Mouse (Mus musculus) cerebellum, adult 2 months (tissue): ENCODE measurements around the gene Pxdn. TPM values are rescaled to one million over a fixed set of nuclear protein-coding genes. Genes with fewer than 3 reads are reported as not detected.

ENCODE experiments used
- DNase-seq, 2 experiments: peaks; one replicate each; pipeline ENCODE4 v3.0.0; 2021
- H3K27ac ChIP-seq: fragments of 200-500 bp; 2 replicates; pipeline ENCODE4 v1.5.1; 2012; ENCODE audit warnings: low read length, control low read depth, inconsistent platforms; ENCODE audit not compliant: insufficient read depth
- H3K27me3 ChIP-seq: fragments of 200-500 bp; 2 replicates; pipeline ENCODE4 v1.6.1; 2012; ENCODE audit warnings: inconsistent platforms, mild to moderate bottlenecking, low read length, moderate library complexity; ENCODE audit not compliant: control insufficient read depth, insufficient read depth
- H3K4me1 ChIP-seq: fragments of 200-500 bp; 2 replicates; pipeline ENCODE4 v1.6.1; 2011; ENCODE audit warnings: low read length; ENCODE audit not compliant: control insufficient read depth, insufficient read depth
- H3K4me3 ChIP-seq: fragments of 200-500 bp; replicated peaks from 2 replicates; pipeline ENCODE3; 2011; ENCODE audit warnings: mild to moderate bottlenecking, low read depth, low read length, control low read depth; ENCODE audit not compliant: insufficient read depth
- CTCF ChIP-seq: fragments of 200-500 bp; IDR thresholded peaks from 2 replicates; pipeline ENCODE4 v1.5.1; 2011; ENCODE audit warnings: low read depth, mild to moderate bottlenecking, control low read depth, low read length, moderate library complexity, borderline replicate concordance; ENCODE audit not compliant: insufficient read depth
- POLR2A ChIP-seq: fragments of 200-500 bp; IDR thresholded peaks from 2 replicates; pipeline ENCODE4 v1.6.1; 2011; ENCODE audit warnings: low read length, control low read depth, borderline replicate concordance; ENCODE audit not compliant: insufficient read depth
- WGBS: fragments of 180-500 bp; shearing (Covaris S2); methylation state at CpG from one replicate; pipeline ENCODE4 v1.1.7; 2018; 5-methylcytosine and 5-hydroxymethylcytosine counted together
- polyA plus RNA-seq: library from polyadenylated mRNA; depleted of rRNA; stranded (reverse); fragments of >200 nt; gene quantifications from 2 replicates; pipeline ENCODE4 v1.2.3, GENCODE M21; 2012

The Pxdn gene
- polyA plus RNA-seq, 1 experiment = 12.1 TPM

DNA sequence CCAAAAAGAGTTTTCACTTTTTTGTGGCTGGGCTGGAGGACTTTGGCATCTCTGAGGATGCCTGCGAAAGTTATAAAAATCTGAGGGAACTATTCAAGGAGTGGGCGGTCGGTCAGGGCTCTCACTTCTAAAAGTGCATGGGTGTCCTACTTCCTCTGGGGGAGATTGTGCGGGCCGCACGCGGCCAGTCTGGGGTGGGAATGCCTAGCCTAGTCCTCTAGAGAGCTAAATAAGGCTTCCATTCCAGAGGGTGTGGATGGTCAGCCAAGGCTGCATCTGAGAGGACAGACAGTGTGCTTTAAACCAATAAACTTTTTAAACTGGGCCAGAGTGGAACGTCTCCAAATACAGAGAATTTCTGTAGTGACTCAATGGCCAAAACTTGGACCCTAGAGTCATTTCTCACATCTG lies 1.9 kb downstream of the Pxdn start:
- DNase-seq = no peak
- Histone ChIP-seq H3K4me1 (peaks cover 2% of the 10 kb centered on the region), H3K4me3 (no peak overlapping the region), H3K27ac (no peak overlapping the region), H3K27me3 (no peaks in the 10 kb centered on the region)
- 51% methylated on average over 8 of the region's 8 CpGs for WGBS
- TF ChIP-seq CTCF (no peak), POLR2A (no peak)

DNA sequence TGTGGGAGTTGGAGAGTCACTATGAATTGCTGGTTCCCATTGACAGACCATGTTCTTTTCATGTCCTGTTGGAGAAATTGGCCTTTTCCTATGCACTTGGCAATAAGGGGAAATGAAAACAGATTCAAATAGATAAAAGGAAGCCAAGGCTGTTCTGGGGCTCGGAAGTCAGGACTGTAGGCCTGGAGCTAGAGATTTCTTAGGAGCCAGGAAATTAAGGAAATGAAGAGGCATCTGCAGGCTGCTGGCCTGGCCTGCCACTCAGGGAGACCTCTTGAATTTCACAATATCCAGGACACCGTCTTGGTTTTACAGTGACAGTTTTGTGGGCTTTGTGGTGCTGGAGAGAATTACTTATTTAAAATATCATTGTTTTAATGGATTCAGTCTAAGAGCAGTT lies 5.0 kb downstream of the Pxdn start:
- H3K27me3 ChIP-seq = no peaks in the 10 kb centered on the region
- no peaks in the 10 kb centered on the region for H3K4me1 ChIP-seq
- TF ChIP-seq CTCF (no peak), POLR2A (no peak)
- 88% methylated on average over 2 of the region's 2 CpGs for WGBS
- no peak overlapping the region for H3K27ac ChIP-seq
- H3K4me3 ChIP-seq = no peak overlapping the region
- no peak for DNase-seq

DNA sequence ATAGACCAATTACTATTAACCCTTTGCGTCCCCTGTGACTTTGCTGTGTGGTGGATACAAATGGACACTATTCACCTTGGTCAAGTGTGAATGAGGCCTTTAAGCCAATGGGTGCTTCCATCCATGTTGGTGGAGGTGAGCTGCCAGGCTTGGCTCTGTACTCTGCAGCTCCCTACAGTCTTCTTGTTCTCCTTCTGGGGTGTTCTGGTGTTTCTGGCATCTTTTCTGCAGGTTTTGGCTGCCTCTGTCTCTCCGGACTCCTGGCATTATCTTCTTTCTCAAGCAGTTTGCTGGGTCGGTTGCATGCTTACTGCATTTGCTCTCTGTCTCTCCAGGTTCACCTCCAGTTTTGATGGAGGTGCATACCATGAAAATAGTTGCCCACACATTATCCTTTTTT lies 7.2 kb downstream of the Pxdn start:
- H3K4me1 ChIP-seq = no peaks in the 10 kb centered on the region
- DNase-seq = no peak
- no peaks in the 10 kb centered on the region for H3K27me3 ChIP-seq
- no peak overlapping the region for H3K27ac ChIP-seq
- no peak overlapping the region for H3K4me3 ChIP-seq
- TF ChIP-seq POLR2A = no peak
- no peak for TF ChIP-seq CTCF
- 46% methylated on average over 3 of the region's 3 CpGs for WGBS

DNA sequence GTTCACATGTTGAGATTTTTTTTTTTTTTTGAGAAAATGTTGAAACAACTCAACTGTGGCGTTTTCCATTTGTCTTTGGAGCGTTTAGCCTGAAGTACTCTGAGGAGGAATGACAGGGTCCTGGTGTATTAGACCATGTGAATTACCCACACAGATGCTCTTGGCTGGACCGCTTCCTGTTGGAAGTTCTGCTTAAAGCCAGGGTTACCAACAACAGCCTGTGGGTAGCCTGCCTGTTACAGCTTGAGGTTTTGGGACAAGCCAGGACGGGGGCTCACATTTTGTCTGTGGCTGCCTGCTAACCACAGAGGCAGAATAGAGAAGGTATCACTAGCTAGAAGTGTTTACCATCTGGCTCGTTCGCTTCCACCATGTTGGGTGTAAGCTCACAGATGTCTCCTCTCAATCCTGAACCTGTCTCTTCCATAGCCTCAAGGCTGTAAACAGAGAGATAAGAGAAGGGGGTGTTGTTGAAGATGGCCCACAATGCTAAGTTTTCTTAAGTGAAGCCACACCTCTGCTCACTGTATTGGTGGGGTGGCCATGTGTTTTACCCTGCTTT lies 7.9 kb downstream of the Pxdn start:
- Histone ChIP-seq H3K4me3 (no peak overlapping the region), H3K4me1 (no peaks in the 10 kb centered on the region), H3K27ac (no peak overlapping the region), H3K27me3 (no peaks in the 10 kb centered on the region)
- DNase-seq = no peak
- no peak for TF ChIP-seq POLR2A
- no peak for TF ChIP-seq CTCF
- 52% methylated on average over 6 of the region's 6 CpGs for WGBS

DNA sequence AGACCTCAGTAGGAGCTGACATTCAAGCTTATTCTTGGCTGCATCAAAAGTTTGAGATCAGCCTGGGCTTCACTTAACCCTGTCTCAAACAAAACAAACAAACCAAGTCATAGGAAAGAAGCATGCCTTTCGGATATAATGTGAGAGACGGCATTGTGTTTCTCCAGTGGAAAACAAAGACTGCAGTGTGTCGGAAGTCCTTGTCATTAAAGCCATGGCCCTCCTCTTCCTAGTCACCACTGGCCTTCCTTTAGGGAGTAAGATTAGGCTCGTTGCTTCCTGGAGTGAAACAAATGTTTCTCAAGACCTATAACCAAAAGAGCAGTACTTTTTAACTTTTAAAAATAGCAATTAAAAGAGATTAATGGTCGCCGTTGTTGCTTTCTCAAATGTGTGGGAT lies 13.6 kb downstream of the Pxdn start:
- H3K27ac ChIP-seq = no peak overlapping the region
- H3K27me3 ChIP-seq = no peaks in the 10 kb centered on the region
- H3K4me3 ChIP-seq = no peak overlapping the region
- no peak for TF ChIP-seq CTCF
- TF ChIP-seq POLR2A = no peak
- no peaks in the 10 kb centered on the region for H3K4me1 ChIP-seq
- no peak for DNase-seq
- 70% methylated on average over 6 of the region's 6 CpGs for WGBS

DNA sequence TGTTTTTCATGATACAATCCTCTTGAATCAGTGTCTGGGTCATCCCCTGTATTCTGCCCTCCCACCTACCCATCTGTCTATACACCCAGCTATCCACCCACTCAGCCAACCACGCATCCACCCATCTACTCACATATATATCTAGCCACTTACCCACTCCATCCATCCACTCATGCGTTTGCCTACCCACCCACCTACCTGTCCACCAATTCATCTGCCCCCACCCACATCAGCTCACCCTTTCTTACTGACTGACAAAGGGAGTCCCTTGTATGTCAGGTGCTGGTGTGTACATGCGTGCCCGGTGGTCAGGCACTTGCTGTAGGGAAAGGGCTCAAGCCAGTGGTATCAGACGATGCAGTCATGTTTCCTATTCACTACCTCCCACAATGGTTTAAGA lies 14.1 kb downstream of the Pxdn start:
- WGBS = 90% methylated on average over 5 of the region's 5 CpGs
- Histone ChIP-seq H3K27ac (no peak overlapping the region), H3K27me3 (no peaks in the 10 kb centered on the region), H3K4me3 (no peak overlapping the region), H3K4me1 (no peaks in the 10 kb centered on the region; the same call in 1 of the 2 replicates)
- TF ChIP-seq POLR2A (no peak), CTCF (no peak)
- DNase-seq = no peak

DNA sequence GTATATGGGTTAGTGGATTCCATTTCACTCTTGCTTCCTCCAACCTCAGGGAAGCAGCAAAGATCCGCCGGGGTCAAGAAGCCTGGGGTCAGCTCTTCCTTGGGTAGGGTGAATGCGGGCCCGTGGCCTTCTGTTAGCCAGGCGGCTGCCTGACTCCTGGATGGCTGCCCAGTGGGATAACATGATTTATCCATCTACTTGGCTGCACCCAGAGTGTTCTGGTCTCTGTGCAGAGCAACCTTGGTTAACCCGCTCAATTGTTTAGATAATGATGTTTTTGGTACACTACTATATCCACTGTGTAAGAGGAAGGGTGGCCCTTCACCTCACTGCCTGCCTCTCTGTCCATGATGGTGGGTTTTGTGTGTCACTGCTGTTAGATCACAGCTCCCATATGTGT lies 14.7 kb downstream of the Pxdn start:
- H3K27ac ChIP-seq = no peak overlapping the region
- DNase-seq = no peak
- H3K4me1 ChIP-seq = peaks cover 3% of the 10 kb centered on the region; the same call in 1 of the 2 replicates
- WGBS = 39% methylated on average over 6 of the region's 6 CpGs
- H3K4me3 ChIP-seq = no peak overlapping the region
- TF ChIP-seq POLR2A (no peak), CTCF (no peak)
- no peaks in the 10 kb centered on the region for H3K27me3 ChIP-seq

DNA sequence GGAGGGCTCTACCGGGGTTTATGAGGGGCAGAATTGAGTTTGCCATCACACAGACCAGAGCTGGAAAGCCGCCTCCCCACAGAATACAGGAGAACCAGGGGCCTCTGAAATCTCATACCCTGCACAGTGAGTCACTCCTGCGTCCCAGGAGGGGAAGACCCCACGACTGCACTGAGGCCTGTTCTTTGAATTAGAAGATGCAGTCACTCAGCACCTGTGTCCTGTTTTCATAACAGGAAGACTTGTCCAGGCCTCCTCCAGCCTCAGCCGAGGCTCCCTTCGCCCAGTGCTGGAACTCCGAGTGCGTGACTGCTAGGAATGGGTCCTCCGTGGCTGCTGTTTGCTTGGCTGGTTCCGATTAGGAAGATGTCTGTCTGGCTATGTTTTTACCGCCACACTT lies 16.6 kb downstream of the Pxdn start:
- no peak for TF ChIP-seq CTCF
- TF ChIP-seq POLR2A = no peak
- Histone ChIP-seq H3K4me1 (peaks cover 3% of the 10 kb centered on the region; the same call in 1 of the 2 replicates), H3K27me3 (no peaks in the 10 kb centered on the region), H3K4me3 (no peak overlapping the region), H3K27ac (no peak overlapping the region)
- 56% methylated on average over 11 of the region's 11 CpGs for WGBS
- no peak for DNase-seq
